Comparison of ENCODE assay signal across 20 mouse cellular contexts in genomic region chr9:117234726-117235075, GRCm38 (mm10).
DNase-seq lines count a peak whose midpoint lies in the region; ATAC-seq and TF ChIP-seq lines count a peak whose summit lies in the region.
"Had no signal": no experiment of that assay in that cellular context is flagged by ENCODE, and none has a peak within 500 bp of the region (broad histone marks: within the 10 kb centered on the region; RNA-seq: fewer than 3 reads in every experiment).

No protein-coding gene starts in this region.

- no peak overlapping the region for H3K9ac ChIP-seq in lung, embryonic 14.5 days
- H3K9ac ChIP-seq: embryonic facial prominence, embryonic 12.5 days; forebrain, embryonic 12.5 days; forebrain, postnatal 0 days; heart, embryonic 15.5 days; hindbrain, embryonic 15.5 days had no signal

- TF ChIP-seq CTCF in lung, embryonic 14.5 days (IDR thresholded peaks at IDR 0.05; ENCODE audit: low read depth), result no peak

- no peak overlapping the region for H3K27ac ChIP-seq in lung, embryonic 14.5 days (ENCODE audit: low read depth)
- H3K27ac ChIP-seq: embryonic facial prominence, embryonic 12.5 days; forebrain, embryonic 12.5 days; gastrocnemius, adult 2 months; heart, embryonic 15.5 days; hindbrain, embryonic 10.5 days; hindbrain, embryonic 15.5 days had no signal

- H3K36me3 ChIP-seq in lung, embryonic 14.5 days (ENCODE audit: insufficient read depth), result peaks cover 6% of the 10 kb centered on the region; the same call in 1 of the 2 replicates
- H3K36me3 ChIP-seq: forebrain, embryonic 12.5 days; heart, embryonic 15.5 days; hindbrain, embryonic 10.5 days; hindbrain, embryonic 15.5 days had no signal

- H3K4me2 ChIP-seq in lung, embryonic 14.5 days, result no peak overlapping the region
- H3K4me2 ChIP-seq: embryonic facial prominence, embryonic 12.5 days; forebrain, embryonic 12.5 days; heart, embryonic 11.5 days; heart, embryonic 15.5 days; hindbrain, embryonic 15.5 days had no signal

- WGBS in lung, embryonic 14.5 days, result 52% methylated on average over 6 of the region's 6 CpGs

- peak; percentile 86 for DNase-seq in heart, adult 11 months
- DNase-seq in heart, adult 9 months (ENCODE audit: low spot score in 2 of 2), result no peak
- peak; percentile 44 for DNase-seq in lung, embryonic 14.5 days
- DNase-seq in lung, postnatal 14 days, result no peak
- DNase-seq in lung, postnatal 10 days, result peak; percentile 24
- no peak for DNase-seq in left cerebral cortex, postnatal 10 days (ENCODE audit: extremely low spot score in 1 of 2, low spot score in 2 of 2)
- DNase-seq in adrenal gland, postnatal 10 days, result no peak
- no peak for DNase-seq in embryo, embryonic 9.5 days (ENCODE audit: extremely low spot score)
- DNase-seq: adrenal gland, postnatal 25 days; cerebellum, adult 2 months; cerebellum, postnatal 10 days; forebrain, postnatal 0 days; gastrocnemius, adult 2 months; gastrocnemius, postnatal 25 days had no signal

- H3K27me3 ChIP-seq in lung, embryonic 14.5 days (ENCODE audit: insufficient read depth, low read length), result no peaks in the 10 kb centered on the region
- H3K27me3 ChIP-seq: embryonic facial prominence, embryonic 12.5 days; forebrain, embryonic 12.5 days; heart, embryonic 15.5 days; hindbrain, embryonic 15.5 days had no signal

- ATAC-seq in lung, embryonic 14.5 days (ENCODE audit: insufficient read depth), result no peak
- ATAC-seq: forebrain, postnatal 0 days had no signal

- peaks cover 12% of the 10 kb centered on the region for H3K4me1 ChIP-seq in lung, embryonic 14.5 days (ENCODE audit: insufficient read depth)
- H3K4me1 ChIP-seq: forebrain, embryonic 12.5 days; hindbrain, embryonic 10.5 days; hindbrain, embryonic 15.5 days had no signal

- H3K9me3 ChIP-seq in lung, embryonic 14.5 days (ENCODE audit: low read depth, low read length), result no peaks in the 10 kb centered on the region
- H3K9me3 ChIP-seq: embryonic facial prominence, embryonic 12.5 days; forebrain, embryonic 12.5 days; heart, embryonic 15.5 days; hindbrain, embryonic 10.5 days; hindbrain, embryonic 15.5 days had no signal

- H3K4me3 ChIP-seq in lung, embryonic 14.5 days (ENCODE audit: low read depth, low read length), result no peak overlapping the region
- H3K4me3 ChIP-seq: embryonic facial prominence, embryonic 12.5 days; forebrain, embryonic 12.5 days; gastrocnemius, adult 2 months; heart, embryonic 15.5 days; hindbrain, embryonic 10.5 days; hindbrain, embryonic 15.5 days had no signal

- intact Hi-C loops in left cerebral cortex, postnatal 10 days (cut with DNase I), result no loop called here

Comparison
In these comparisons a context has a peak if more than half of its experiments do, and no peak if none do; other contexts are left out.
1. DNase-seq: peak in heart, adult 11 months (single experiment), lung, embryonic 14.5 days (single experiment) and lung, postnatal 10 days (single experiment); none in heart, adult 9 months (0 of 2), lung, postnatal 14 days (single experiment), left cerebral cortex, postnatal 10 days (0 of 2), adrenal gland, postnatal 10 days (single experiment) and embryo, embryonic 9.5 days (single experiment).